20 mouse cellular contexts compared by ENCODE assay signal in the genomic region with DNA sequence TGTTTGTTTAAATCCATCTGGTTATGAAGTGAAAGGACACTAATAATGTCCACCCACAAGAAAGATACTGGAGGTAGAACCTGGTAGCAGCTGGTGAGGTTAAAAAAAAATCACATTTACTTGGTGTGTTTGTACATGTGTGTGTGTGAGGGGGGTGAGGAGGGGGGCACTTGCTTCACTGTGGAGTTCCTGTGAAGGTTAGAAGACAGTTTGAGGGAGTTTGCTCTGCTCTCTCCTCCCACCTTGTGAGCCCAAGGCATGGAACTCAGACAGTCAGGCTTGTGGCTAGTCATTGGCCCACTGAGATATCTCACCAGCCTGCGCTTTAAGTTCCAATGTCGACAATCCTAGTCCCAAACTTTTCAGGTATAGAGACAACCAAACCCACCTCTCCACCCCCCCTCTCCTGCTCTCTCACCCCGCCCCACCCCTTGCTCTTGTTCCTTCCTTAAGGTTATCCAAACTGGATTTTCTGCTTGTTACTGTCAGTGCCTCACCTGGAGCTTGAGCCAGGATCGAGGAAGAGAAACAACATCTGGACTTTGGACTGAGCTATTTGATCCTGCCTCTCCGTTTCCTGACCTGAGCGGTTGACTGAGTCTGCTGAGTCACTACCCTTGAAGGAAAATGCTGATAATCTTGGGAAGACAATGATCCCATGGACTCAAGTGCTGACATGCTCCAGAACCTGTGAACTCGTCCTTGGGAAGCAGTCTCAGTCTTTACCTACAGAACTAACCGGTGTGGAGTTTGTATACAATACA. TPM values are rescaled to one million over a fixed set of nuclear protein-coding genes. Genes with fewer than 3 reads are reported as not detected.
A peak's percentile ranks its signal among the peaks of the same experiment; 100 is the strongest.
DNase-seq lines count a peak whose midpoint lies in the region; ATAC-seq and TF ChIP-seq lines count a peak whose summit lies in the region.
"Had no signal": no experiment of that assay in that cellular context is flagged by ENCODE, and none has a peak within 500 bp of the region (broad histone marks: within the 10 kb centered on the region; RNA-seq: fewer than 3 reads in every experiment).

No protein-coding gene starts in this region.

- no peaks in the 10 kb centered on the region for H3K9me3 ChIP-seq in ES-Bruce4 (replicated peaks; ENCODE audit: control insufficient read depth, insufficient read depth, low read length, poor library complexity, severe bottlenecking)
- no peaks in the 10 kb centered on the region for H3K9me3 ChIP-seq in intestine, embryonic 14.5 days (ENCODE audit: control insufficient read depth, low read length)
- no peaks in the 10 kb centered on the region for H3K9me3 ChIP-seq in kidney, embryonic 15.5 days (replicated peaks)
- no peaks in the 10 kb centered on the region for H3K9me3 ChIP-seq in stomach, embryonic 14.5 days (ENCODE audit: control insufficient read depth, low read depth, low read length)
- H3K9me3 ChIP-seq: heart, embryonic 13.5 days; limb, embryonic 13.5 days had no signal

- no peak overlapping the region for H3K4me3 ChIP-seq in ES-Bruce4 (ENCODE audit: low read depth, low read length)
- no peak overlapping the region for H3K4me3 ChIP-seq in intestine, embryonic 14.5 days (ENCODE audit: low read depth, low read length)
- H3K4me3 ChIP-seq in kidney, embryonic 15.5 days (replicated peaks), result no peak overlapping the region
- no peak overlapping the region for H3K4me3 ChIP-seq in stomach, embryonic 14.5 days (ENCODE audit: low read depth, low read length)
- H3K4me3 ChIP-seq: heart, embryonic 13.5 days; limb, embryonic 13.5 days had no signal

- 40% methylated on average over 8 of the region's 8 CpGs for WGBS in intestine, embryonic 14.5 days
- WGBS in kidney, embryonic 15.5 days, result 53% methylated on average over 8 of the region's 8 CpGs
- WGBS in stomach, embryonic 14.5 days, result 55% methylated on average over 8 of the region's 8 CpGs

- no peak for DNase-seq in intestine, embryonic 14.5 days (ENCODE audit: low spot score)
- DNase-seq in MN1 (ENCODE audit: low spot score), result no peak
- no peak for DNase-seq in ovary, postnatal 14 days (ENCODE audit: low spot score)
- DNase-seq in adrenal gland, postnatal 14 days, result no peak
- DNase-seq: adrenal gland, adult 2 months; cerebellum, adult 8-10 months; embryo, embryonic 11 days; forebrain, postnatal 0 days; lung, adult 2 months; thymus, postnatal 36 days had no signal

- H3K4me2 ChIP-seq in intestine, embryonic 14.5 days (ENCODE audit: low read length), result no peak overlapping the region
- no peak overlapping the region for H3K4me2 ChIP-seq in kidney, embryonic 15.5 days
- no peak overlapping the region for H3K4me2 ChIP-seq in stomach, embryonic 14.5 days (replicated peaks; ENCODE audit: low read depth, low read length)
- H3K4me2 ChIP-seq: heart, embryonic 13.5 days; limb, embryonic 13.5 days had no signal

- ATAC-seq in intestine, embryonic 14.5 days (replicated peaks; ENCODE audit: low FRiP score, low TSS enrichment, low read depth), result peak; percentile 90
- ATAC-seq in kidney, embryonic 15.5 days (replicated peaks; ENCODE audit: low FRiP score), result peak; percentile 80
- peak; percentile 86 for ATAC-seq in stomach, embryonic 14.5 days (ENCODE audit: insufficient number of reproducible peaks, insufficient read depth, low FRiP score, low read depth)
- ATAC-seq: forebrain, postnatal 0 days had no signal

- TF ChIP-seq POLR2A in ES-Bruce4 (IDR thresholded peaks at IDR 0.05; ENCODE audit: insufficient read depth, low read length), result no peak

- H3K27me3 ChIP-seq in ES-Bruce4 (ENCODE audit: control insufficient read depth, insufficient read depth, low read length, poor library complexity, severe bottlenecking), result no peaks in the 10 kb centered on the region
- H3K27me3 ChIP-seq in intestine, embryonic 14.5 days (replicated peaks; ENCODE audit: control insufficient read depth, insufficient read depth, low read length), result no peaks in the 10 kb centered on the region
- no peaks in the 10 kb centered on the region for H3K27me3 ChIP-seq in kidney, embryonic 15.5 days
- H3K27me3 ChIP-seq in stomach, embryonic 14.5 days (ENCODE audit: control insufficient read depth, insufficient read depth, low read length), result no peaks in the 10 kb centered on the region
- H3K27me3 ChIP-seq: heart, embryonic 13.5 days; limb, embryonic 13.5 days had no signal

- peak overlapping the region; percentile 51 for H3K27ac ChIP-seq in ES-Bruce4 (ENCODE audit: insufficient read depth, low read length)
- peak overlapping the region; percentile 34 for H3K27ac ChIP-seq in intestine, embryonic 14.5 days (ENCODE audit: low read depth)
- H3K27ac ChIP-seq in kidney, embryonic 15.5 days, result peak overlapping the region; percentile 60
- H3K27ac ChIP-seq in stomach, embryonic 14.5 days (ENCODE audit: low read length), result no peak overlapping the region
- H3K27ac ChIP-seq: heart, embryonic 13.5 days; limb, embryonic 13.5 days had no signal

- H3K9ac ChIP-seq in ES-Bruce4 (ENCODE audit: low read depth, poor library complexity, severe bottlenecking), result no peak overlapping the region
- H3K9ac ChIP-seq in intestine, embryonic 14.5 days (ENCODE audit: low read length), result no peak overlapping the region
- no peak overlapping the region for H3K9ac ChIP-seq in kidney, embryonic 15.5 days
- no peak overlapping the region for H3K9ac ChIP-seq in stomach, embryonic 14.5 days (replicated peaks; ENCODE audit: low read depth, low read length)
- H3K9ac ChIP-seq: forebrain, postnatal 0 days; heart, embryonic 13.5 days; limb, embryonic 13.5 days had no signal

- no peaks in the 10 kb centered on the region for H3K36me3 ChIP-seq in ES-Bruce4 (ENCODE audit: control insufficient read depth, insufficient read depth, low read length, poor library complexity, severe bottlenecking)
- H3K36me3 ChIP-seq in intestine, embryonic 14.5 days (ENCODE audit: control insufficient read depth, insufficient read depth, low read length), result no peaks in the 10 kb centered on the region
- no peaks in the 10 kb centered on the region for H3K36me3 ChIP-seq in kidney, embryonic 15.5 days
- no peaks in the 10 kb centered on the region for H3K36me3 ChIP-seq in stomach, embryonic 14.5 days (ENCODE audit: control insufficient read depth, insufficient read depth, low read length)
- H3K36me3 ChIP-seq: heart, embryonic 13.5 days; limb, embryonic 13.5 days had no signal

- 0 out of 2 replicates have a peak, but pooled peaks have one; percentile 19 for TF ChIP-seq EP300 in ES-Bruce4 (IDR thresholded peaks at IDR 0.05; ENCODE audit: insufficient read depth, low read depth, low read length)

- H3K4me1 ChIP-seq in ES-Bruce4 (ENCODE audit: control insufficient read depth, insufficient read depth, low read length), result peaks cover 4% of the 10 kb centered on the region
- no peaks in the 10 kb centered on the region for H3K4me1 ChIP-seq in intestine, embryonic 14.5 days (replicated peaks; ENCODE audit: control insufficient read depth, insufficient read depth, low read length)
- H3K4me1 ChIP-seq in kidney, embryonic 15.5 days, result peaks cover 6% of the 10 kb centered on the region; the same call in 1 of the 2 replicates
- no peaks in the 10 kb centered on the region for H3K4me1 ChIP-seq in stomach, embryonic 14.5 days (ENCODE audit: control insufficient read depth, insufficient read depth, low read length)
- H3K4me1 ChIP-seq: limb, embryonic 13.5 days had no signal

- no peak for TF ChIP-seq CTCF in ES-Bruce4 (IDR thresholded peaks at IDR 0.05; ENCODE audit: low read depth, low read length)

RNA-seq across cellular contexts. Expression of gene Gm28845, which starts 1.0 kb away (rescaled TPM):
- polyA plus RNA-seq in ES-Bruce4 (2011; ENCODE audit: insufficient read depth, insufficient read length, low read depth, missing spikeins), result not detected in 2 replicates
- not detected in 2 replicates for polyA plus RNA-seq in intestine, embryonic 14.5 days (2014; fragmentation: Nextera tagmentation; extraction: Ambion mirVana)
- polyA plus RNA-seq in kidney, embryonic 15.5 days (2015; fragmentation: Nextera tagmentation; extraction: Ambion mirVana), result not detected in 2 replicates
- not detected in 2 replicates for polyA plus RNA-seq in stomach, embryonic 14.5 days (2014; fragmentation: Nextera tagmentation; extraction: Ambion mirVana)
- not detected in 2 replicates for total RNA-seq in adrenal gland, postnatal 14 days (2021)
- total RNA-seq: adrenal gland, adult 2 months; forebrain, postnatal 0 days; gastrocnemius, postnatal 4 days; monocyte, adult 5-6 weeks had no signal
- polyA plus RNA-seq: adrenal gland, adult 2 months; forebrain, postnatal 0 days; heart, embryonic 13.5 days; hindbrain, embryonic 11.5 days; limb, embryonic 13.5 days; lung, adult 2 months; neural tube, embryonic 14.5 days had no signal

RNA-seq across cellular contexts. Expression of gene D630023F18Rik, which starts 4.7 kb away (rescaled TPM):
- 7.2 and 9.9 TPM in 2 replicates for polyA plus RNA-seq in ES-Bruce4 (2011; ENCODE audit: insufficient read depth, insufficient read length, low read depth, missing spikeins)
- 0.22 TPM in 1 of 2 replicates, not detected in the other for polyA plus RNA-seq in intestine, embryonic 14.5 days (2014; fragmentation: Nextera tagmentation; extraction: Ambion mirVana)
- 1.1 and 1.4 TPM in 2 replicates for polyA plus RNA-seq in kidney, embryonic 15.5 days (2015; fragmentation: Nextera tagmentation; extraction: Ambion mirVana)
- polyA plus RNA-seq in stomach, embryonic 14.5 days (2014; fragmentation: Nextera tagmentation; extraction: Ambion mirVana), result 0.29 TPM in 1 of 2 replicates, not detected in the other
- not detected in 2 replicates for total RNA-seq in adrenal gland, postnatal 14 days (2021)
- total RNA-seq: adrenal gland, adult 2 months; gastrocnemius, postnatal 4 days; monocyte, adult 5-6 weeks had no signal
- polyA plus RNA-seq: adrenal gland, adult 2 months; hindbrain, embryonic 11.5 days had no signal

RNA-seq across cellular contexts. Expression of gene Cryga, which starts 15.2 kb away (rescaled TPM):
- not detected in 2 replicates for polyA plus RNA-seq in ES-Bruce4 (2011; ENCODE audit: insufficient read depth, insufficient read length, low read depth, missing spikeins)
- polyA plus RNA-seq in intestine, embryonic 14.5 days (2014; fragmentation: Nextera tagmentation; extraction: Ambion mirVana), result not detected in 2 replicates
- polyA plus RNA-seq in kidney, embryonic 15.5 days (2015; fragmentation: Nextera tagmentation; extraction: Ambion mirVana), result not detected in 2 replicates
- not detected in 2 replicates for polyA plus RNA-seq in stomach, embryonic 14.5 days (2014; fragmentation: Nextera tagmentation; extraction: Ambion mirVana)
- not detected in 2 replicates for total RNA-seq in adrenal gland, postnatal 14 days (2021)
- total RNA-seq: adrenal gland, adult 2 months; forebrain, postnatal 0 days; gastrocnemius, postnatal 4 days; left cerebral cortex, adult 18-20 months; monocyte, adult 5-6 weeks had no signal
- polyA plus RNA-seq: adrenal gland, adult 2 months; heart, embryonic 13.5 days; hindbrain, embryonic 11.5 days; limb, embryonic 13.5 days; lung, adult 2 months; neural tube, embryonic 14.5 days had no signal

RNA-seq across cellular contexts. Expression of gene Crygb, which starts 36.2 kb away (rescaled TPM):
- polyA plus RNA-seq in ES-Bruce4 (2011; ENCODE audit: insufficient read depth, insufficient read length, low read depth, missing spikeins), result not detected in 2 replicates
- not detected in 2 replicates for polyA plus RNA-seq in intestine, embryonic 14.5 days (2014; fragmentation: Nextera tagmentation; extraction: Ambion mirVana)
- polyA plus RNA-seq in kidney, embryonic 15.5 days (2015; fragmentation: Nextera tagmentation; extraction: Ambion mirVana), result not detected in 2 replicates
- polyA plus RNA-seq in stomach, embryonic 14.5 days (2014; fragmentation: Nextera tagmentation; extraction: Ambion mirVana), result 0.71 TPM in 1 of 2 replicates, not detected in the other
- not detected in 2 replicates for total RNA-seq in adrenal gland, postnatal 14 days (2021)
- total RNA-seq: adrenal gland, adult 2 months; forebrain, postnatal 0 days; gastrocnemius, postnatal 4 days; left cerebral cortex, adult 18-20 months; monocyte, adult 5-6 weeks had no signal
- polyA plus RNA-seq: adrenal gland, adult 2 months; hindbrain, embryonic 11.5 days; lung, adult 2 months had no signal

RNA-seq across cellular contexts. Expression of gene Crygc, which starts 44.8 kb away (rescaled TPM):
- not detected in 2 replicates for polyA plus RNA-seq in ES-Bruce4 (2011; ENCODE audit: insufficient read depth, insufficient read length, low read depth, missing spikeins)
- polyA plus RNA-seq in intestine, embryonic 14.5 days (2014; fragmentation: Nextera tagmentation; extraction: Ambion mirVana), result not detected in 2 replicates
- polyA plus RNA-seq in kidney, embryonic 15.5 days (2015; fragmentation: Nextera tagmentation; extraction: Ambion mirVana), result not detected in 2 replicates
- not detected in 2 replicates for polyA plus RNA-seq in stomach, embryonic 14.5 days (2014; fragmentation: Nextera tagmentation; extraction: Ambion mirVana)
- not detected in 2 replicates for total RNA-seq in adrenal gland, postnatal 14 days (2021)
- total RNA-seq: adrenal gland, adult 2 months; forebrain, postnatal 0 days; gastrocnemius, postnatal 4 days; left cerebral cortex, adult 18-20 months; monocyte, adult 5-6 weeks had no signal
- polyA plus RNA-seq: adrenal gland, adult 2 months; forebrain, postnatal 0 days; heart, embryonic 13.5 days; hindbrain, embryonic 11.5 days; limb, embryonic 13.5 days; lung, adult 2 months; neural tube, embryonic 14.5 days had no signal
